Mouse (Mus musculus) thymus, adult 2 months (tissue): ENCODE measurements at regions not wholly inside any gene's neighbourhood (a gene's known extent, or its start where the extent isn't known, plus 50 kb on each side); places are given as distances from the start of the nearest gene placed in this dataset.

Experiments used
- DNase-seq: peaks from one replicate; pipeline ENCODE4 v3.0.0; 2021
- H3K27ac ChIP-seq: fragments of 200-500 bp; 2 replicates; pipeline ENCODE4 v1.5.1; 2012; ENCODE audit warnings: low read length, control low read depth; ENCODE audit not compliant: control insufficient read depth, insufficient read depth
- H3K27me3 ChIP-seq: fragments of 200-500 bp; 2 replicates; pipeline ENCODE4 v1.6.1; 2012; ENCODE audit warnings: mild to moderate bottlenecking, low read length, moderate library complexity, mixed read lengths; ENCODE audit not compliant: control insufficient read depth, insufficient read depth
- H3K36me3 ChIP-seq: fragments of 200-500 bp; 2 replicates; pipeline ENCODE4 v1.6.1; 2012; ENCODE audit warnings: mild to moderate bottlenecking, low read length, moderate library complexity; ENCODE audit not compliant: control insufficient read depth, insufficient read depth
- H3K4me1 ChIP-seq: fragments of 200-500 bp; replicated peaks from 2 replicates; pipeline ENCODE4 v1.6.1; 2012; ENCODE audit warnings: low read length; ENCODE audit not compliant: control insufficient read depth, insufficient read depth
- H3K4me3 ChIP-seq: fragments of 200-500 bp; 2 replicates; pipeline ENCODE4 v1.5.1; 2012; ENCODE audit warnings: mild to moderate bottlenecking, low read length, control low read depth, moderate library complexity; ENCODE audit not compliant: control insufficient read depth, insufficient read depth
- CTCF ChIP-seq: fragments of 200-500 bp; IDR thresholded peaks from 2 replicates; pipeline ENCODE4 v1.5.1; 2012; ENCODE audit warnings: mild to moderate bottlenecking, control low read depth, low read length, moderate library complexity, borderline replicate concordance; ENCODE audit not compliant: control insufficient read depth, poor library complexity, insufficient read depth; ENCODE audit errors: extremely low read depth
- POLR2A ChIP-seq: fragments of 200-500 bp; IDR thresholded peaks from 2 replicates; pipeline ENCODE4 v1.6.1; 2012; ENCODE audit warnings: mild to moderate bottlenecking, low read length, control low read depth, moderate library complexity; ENCODE audit not compliant: control insufficient read depth, poor library complexity, insufficient read depth; ENCODE audit errors: extremely low read depth
- WGBS: fragments of 180-500 bp; shearing (Covaris S2); methylation state at CpG from one replicate; pipeline ENCODE4 v1.1.7; 2018; 5-methylcytosine and 5-hydroxymethylcytosine counted together

DNA sequence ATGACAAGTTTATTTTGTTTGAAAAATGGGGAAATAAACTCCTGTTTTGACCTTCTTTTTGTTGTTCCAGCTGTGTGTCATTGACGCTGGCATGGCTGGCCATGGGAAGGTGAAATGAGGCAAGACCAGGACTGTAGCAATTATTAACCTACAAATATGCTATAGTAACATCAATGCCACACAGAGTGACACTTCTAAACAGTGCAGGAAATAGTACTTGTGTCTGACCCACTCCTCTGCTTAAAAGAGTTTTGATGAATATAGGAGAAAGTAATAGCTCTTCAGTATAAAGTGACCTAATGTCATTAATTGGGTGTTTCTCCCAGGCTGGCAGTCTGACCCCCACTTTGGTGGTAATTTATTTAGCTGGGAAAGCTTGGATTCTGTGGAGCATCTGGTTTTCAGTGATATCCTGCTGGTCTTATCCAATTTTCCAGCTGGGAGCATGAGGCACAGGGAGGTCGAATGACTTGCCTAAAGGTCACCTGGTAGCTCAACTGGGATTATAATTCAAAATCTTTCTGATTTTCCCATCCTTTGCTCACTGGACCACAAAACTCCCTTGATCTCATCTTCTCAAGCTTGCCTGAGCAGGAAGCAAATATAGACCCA lies 397.6 kb upstream of the Jag1 start:
- no peak for DNase-seq
- TF ChIP-seq CTCF (no peak), POLR2A (no peak)
- Histone ChIP-seq H3K4me3 (no peak overlapping the region), H3K36me3 (no peaks in the 10 kb centered on the region), H3K4me1 (no peaks in the 10 kb centered on the region), H3K27ac (no peak overlapping the region), H3K27me3 (no peaks in the 10 kb centered on the region)
- 80% methylated on average over 2 of the region's 2 CpGs for WGBS

DNA sequence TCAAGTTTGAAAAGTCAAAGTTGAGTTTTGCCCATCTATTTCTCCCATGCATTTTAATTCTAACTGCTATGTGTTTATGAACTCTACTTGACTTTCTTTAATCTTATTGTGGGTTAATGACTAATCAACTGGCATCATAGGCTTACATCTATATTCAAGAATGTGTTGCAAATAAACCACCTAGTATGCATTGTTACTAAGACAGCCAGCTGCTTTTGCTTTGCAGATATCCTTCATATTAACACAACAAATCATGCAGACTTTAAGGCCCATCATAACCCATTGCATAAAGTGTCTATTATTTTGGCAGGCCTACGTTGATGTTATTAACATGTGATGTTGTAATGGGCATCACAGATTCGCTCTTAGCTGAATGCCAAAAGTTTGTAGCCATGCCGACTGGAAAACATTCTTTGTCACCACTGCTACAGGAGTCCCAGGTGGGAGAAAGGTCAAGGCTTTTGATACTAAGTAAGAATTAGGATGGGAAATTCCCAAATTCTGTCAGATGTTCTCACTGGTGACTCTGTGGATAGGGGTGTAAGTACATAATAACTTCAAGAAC lies 394.3 kb upstream of the Jag1 start:
- 85% methylated on average over 3 of the region's 3 CpGs for WGBS
- TF ChIP-seq CTCF (no peak), POLR2A (no peak)
- no peaks in the 10 kb centered on the region for H3K36me3 ChIP-seq
- no peak overlapping the region for H3K27ac ChIP-seq
- no peaks in the 10 kb centered on the region for H3K27me3 ChIP-seq
- H3K4me3 ChIP-seq: no peak overlapping the region
- no peak for DNase-seq
- no peaks in the 10 kb centered on the region for H3K4me1 ChIP-seq

DNA sequence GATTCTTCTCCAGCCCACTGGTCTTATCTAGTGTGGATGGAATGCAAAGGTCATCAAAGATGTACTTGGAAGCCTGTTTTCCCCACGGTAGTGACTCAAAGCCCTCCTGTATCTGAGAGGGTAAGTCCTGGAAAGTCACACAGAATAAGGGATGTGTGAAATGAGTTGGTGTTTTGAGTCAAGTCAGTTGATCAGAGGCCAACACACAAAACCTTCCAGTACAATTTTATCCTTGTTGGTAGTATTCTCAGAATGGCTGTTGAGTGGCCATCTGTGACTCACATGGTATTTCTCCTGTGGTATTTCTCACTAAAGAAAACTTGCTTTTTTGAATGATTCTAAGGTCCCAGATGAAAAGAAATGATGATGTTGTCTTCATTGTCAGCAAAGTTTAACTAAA lies 384.8 kb upstream of the Jag1 start:
- Histone ChIP-seq H3K36me3 (no peaks in the 10 kb centered on the region), H3K4me3 (no peak overlapping the region), H3K27ac (no peak overlapping the region), H3K4me1 (no peaks in the 10 kb centered on the region), H3K27me3 (no peaks in the 10 kb centered on the region)
- no peak for DNase-seq
- WGBS: 80% methylated on average over 1 of the region's 1 CpGs
- TF ChIP-seq POLR2A (no peak), CTCF (no peak)

DNA sequence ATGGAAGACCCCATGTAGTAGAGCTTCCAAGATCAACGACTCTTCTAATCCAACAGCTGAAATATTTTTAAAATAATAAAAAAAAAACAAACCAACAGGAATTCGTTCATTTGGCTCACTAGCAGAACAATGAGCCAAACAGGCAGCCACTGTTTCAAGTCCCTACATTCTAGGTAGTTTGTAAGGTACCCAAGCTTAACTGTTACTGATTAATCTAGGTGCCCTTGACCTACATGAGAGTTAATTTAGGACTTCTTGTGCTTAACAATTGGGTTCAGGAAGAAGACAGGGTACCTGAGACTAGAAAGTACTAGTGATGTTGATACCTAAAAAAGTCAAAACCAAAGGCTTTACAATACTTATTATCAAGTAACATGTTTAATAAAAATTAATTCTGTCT lies 381.2 kb upstream of the Jag1 start:
- H3K27me3 ChIP-seq: no peaks in the 10 kb centered on the region
- no peak for DNase-seq
- no peak overlapping the region for H3K4me3 ChIP-seq
- H3K36me3 ChIP-seq: no peaks in the 10 kb centered on the region
- 64% methylated on average over 2 of the region's 2 CpGs for WGBS
- no peaks in the 10 kb centered on the region for H3K4me1 ChIP-seq
- H3K27ac ChIP-seq: no peak overlapping the region
- TF ChIP-seq POLR2A (no peak), CTCF (no peak)

DNA sequence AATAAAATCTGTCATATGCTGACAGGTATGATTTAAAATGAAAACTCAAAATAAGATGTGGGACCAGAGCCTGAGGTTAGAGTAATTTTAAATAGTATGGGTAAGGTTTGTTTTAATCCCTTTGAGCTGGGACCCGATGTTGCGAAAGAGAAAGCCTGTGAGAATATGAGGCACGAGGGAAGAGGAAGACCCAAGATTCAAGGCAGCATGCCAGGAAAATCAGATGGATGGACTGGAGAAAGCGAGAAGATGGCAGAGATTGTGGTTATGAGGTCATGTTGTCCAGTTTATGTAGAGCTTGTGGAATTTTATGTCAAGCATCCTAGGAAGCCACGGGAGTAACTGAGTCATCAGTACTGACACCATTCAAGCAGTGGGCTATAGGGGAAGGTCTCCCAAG lies 377.2 kb upstream of the Jag1 start:
- Histone ChIP-seq H3K4me3 (no peak overlapping the region), H3K27me3 (no peaks in the 10 kb centered on the region), H3K4me1 (no peaks in the 10 kb centered on the region), H3K36me3 (no peaks in the 10 kb centered on the region), H3K27ac (no peak overlapping the region)
- TF ChIP-seq CTCF (no peak), POLR2A (no peak)
- no peak for DNase-seq
- 83% methylated on average over 5 of the region's 5 CpGs for WGBS

DNA sequence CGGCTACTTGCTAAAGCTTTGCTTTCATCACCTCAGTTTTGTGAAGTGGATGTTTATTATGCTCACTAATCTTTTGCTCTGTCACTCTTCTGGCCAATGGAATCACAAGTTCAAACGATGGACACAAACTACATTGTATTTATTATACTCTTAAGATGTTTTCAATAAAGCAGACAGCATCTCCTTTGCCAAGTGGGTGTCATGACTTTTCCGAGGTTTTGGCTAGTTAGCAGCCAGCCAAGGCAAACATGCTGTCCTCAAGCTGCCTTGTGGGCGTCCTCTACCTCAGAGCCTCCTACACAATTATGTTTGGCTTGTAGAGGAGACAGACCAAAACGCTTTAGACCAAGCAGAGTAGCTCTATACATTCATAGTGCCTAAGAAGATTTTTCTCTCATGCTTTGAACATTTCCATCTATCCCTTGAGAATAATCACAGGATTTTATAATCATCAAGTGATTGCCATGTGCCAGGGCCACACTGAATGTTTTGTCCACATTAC lies 372.8 kb upstream of the Jag1 start:
- TF ChIP-seq CTCF (no peak), POLR2A (no peak)
- H3K27me3 ChIP-seq: no peaks in the 10 kb centered on the region
- H3K4me1 ChIP-seq: no peaks in the 10 kb centered on the region
- H3K36me3 ChIP-seq: no peaks in the 10 kb centered on the region
- WGBS: 66% methylated on average over 5 of the region's 5 CpGs
- no peak overlapping the region for H3K27ac ChIP-seq
- no peak overlapping the region for H3K4me3 ChIP-seq
- DNase-seq: no peak
